Mouse (Mus musculus) liver, embryonic 16.5 days (tissue): ENCODE measurements around the gene Rab33b. TPM values are rescaled to one million over a fixed set of nuclear protein-coding genes. Genes with fewer than 3 reads are reported as not detected.

ENCODE experiments used
- ATAC-seq: fragments of 200-750 bp; cut with Nextera tagmentation; 2 replicates; pipeline ENCODE4 v1.8.0; 2017; ENCODE audit warnings: low read depth, mild to moderate bottlenecking, moderate number of reproducible peaks, moderate library complexity
- H3K27ac ChIP-seq: fragments of 300-500 bp; sonication (generic); 2 replicates; pipeline ENCODE4 v1.5.1; 2014; ENCODE audit warnings: mild to moderate bottlenecking, low read length
- H3K27me3 ChIP-seq: fragments of 300-500 bp; sonication (generic); 2 replicates; pipeline ENCODE4 v1.6.1; 2014; ENCODE audit warnings: low read depth, low read length, mixed read lengths; ENCODE audit not compliant: control insufficient read depth, insufficient read depth
- H3K36me3 ChIP-seq: fragments of 300-500 bp; sonication (generic); 2 replicates; pipeline ENCODE4 v1.6.1; 2014; ENCODE audit warnings: mild to moderate bottlenecking; ENCODE audit not compliant: control insufficient read depth, insufficient read depth
- H3K4me1 ChIP-seq: fragments of 300-500 bp; sonication (generic); 2 replicates; pipeline ENCODE4 v1.6.1; 2014; ENCODE audit warnings: low read depth, low read length, mixed read lengths; ENCODE audit not compliant: control insufficient read depth
- H3K4me2 ChIP-seq: fragments of 300-500 bp; sonication (generic); 2 replicates; pipeline ENCODE4 v1.6.1; 2014; ENCODE audit warnings: low read depth, low read length, mixed read lengths
- H3K4me3 ChIP-seq: fragments of 300-500 bp; sonication (generic); 2 replicates; pipeline ENCODE4 v1.5.1; 2014; ENCODE audit warnings: low read depth, mild to moderate bottlenecking, low read length
- H3K9ac ChIP-seq: fragments of 300-500 bp; sonication (generic); 2 replicates; pipeline ENCODE4 v1.6.1; 2014; ENCODE audit warnings: low read depth, low read length
- H3K9me3 ChIP-seq: fragments of 300-500 bp; sonication (generic); replicated peaks from 2 replicates; pipeline ENCODE4 v1.6.1; 2016; ENCODE audit warnings: low read length; ENCODE audit not compliant: control insufficient read depth
- WGBS: fragments of 180-500 bp; shearing (Covaris S2); extraction: QIAGEN DNeasy Blood & Tissue Kit; methylation state at CpG from one replicate; pipeline ENCODE4 v1.1.7; 2014; ENCODE audit not compliant: insufficient replicate concordance; 5-methylcytosine and 5-hydroxymethylcytosine counted together
- polyA plus RNA-seq: library from polyadenylated mRNA; unstranded; fragments of >200 nt; fragmentation: Nextera tagmentation; extraction: Ambion mirVana; gene quantifications from 2 replicates; pipeline ENCODE4 v1.2.1, GENCODE M21; 2015

Gene Rab33b
- polyA plus RNA-seq, 1 experiment from 2014 or later, result 4.6 TPM

- Histone ChIP-seq H3K4me2 (no peak overlapping the region), H3K9ac (no peak overlapping the region), H3K9me3 (no peaks in the 10 kb centered on the region), H3K36me3 (no peaks in the 10 kb centered on the region; the same call in 1 of the 2 replicates), H3K27me3 (no peaks in the 10 kb centered on the region), H3K4me3 (no peak overlapping the region), H3K4me1 (peaks cover 5% of the 10 kb centered on the region), H3K27ac (no peak overlapping the region)
- 78% methylated on average over 19 of the region's 19 CpGs for WGBS
- ATAC-seq, result no peak
These were observed 60.9 kb downstream of the Rab33b start for GRCm38 (mm10) chr3:51544442-51545128.

Other genes with a start within 250 kb of the Rab33b start
- 19.0 and 20.0 TPM in 2 replicates for gene Elf2, start 143.3 kb upstream of the Rab33b start, polyA plus RNA-seq
- gene Mgarp, start 87.2 kb upstream of the Rab33b start, polyA plus RNA-seq, result 3.0 TPM in 2 replicates
- 397 and 419 TPM in 2 replicates for gene Ndufc1, start 74.9 kb upstream of the Rab33b start, polyA plus RNA-seq
- gene Naa15, start 68.8 kb upstream of the Rab33b start, polyA plus RNA-seq, result 15.3 and 16.3 TPM in 2 replicates
- 0.56 and 0.64 TPM in 2 replicates for gene Setd7, start 77.0 kb downstream of the Rab33b start, polyA plus RNA-seq
- 27.6 and 28.4 TPM in 2 replicates for gene Mgst2, start 176.4 kb downstream of the Rab33b start, polyA plus RNA-seq